Comparison of ENCODE assay signal across 15 mouse cellular contexts in genomic region chr13:35404428-35404827, GRCm38 (mm10).
"Had no signal": no experiment of that assay in that cellular context is flagged by ENCODE, and none has a peak within 500 bp of the region (broad histone marks: within the 10 kb centered on the region; RNA-seq: fewer than 3 reads in every experiment).

No protein-coding gene starts in this region.

- H3K27ac ChIP-seq: lung, embryonic 15.5 days; macrophage; midbrain, embryonic 13.5 days; midbrain, embryonic 15.5 days; neural tube, embryonic 12.5 days; stomach, embryonic 15.5 days; stomach, postnatal 0 days had no signal

- DNase-seq: lung, adult 18-20 months; lung, postnatal 14 days; lung, postnatal 36 days; right cerebral cortex, postnatal 14 days; thymus, adult 2 months; thymus, postnatal 25 days; thymus, postnatal 4 days had no signal

- H3K4me3 ChIP-seq: lung, embryonic 15.5 days; megakaryocyte, embryonic 14.5 days; midbrain, embryonic 13.5 days; midbrain, embryonic 15.5 days; neural tube, embryonic 12.5 days; stomach, embryonic 15.5 days had no signal

- H3K4me1 ChIP-seq: lung, embryonic 15.5 days; megakaryocyte, embryonic 14.5 days; midbrain, embryonic 13.5 days; midbrain, embryonic 15.5 days; neural tube, embryonic 12.5 days; stomach, embryonic 15.5 days had no signal
